Comparison of ENCODE assay signal across 26 mouse cellular contexts in the genomic region with DNA sequence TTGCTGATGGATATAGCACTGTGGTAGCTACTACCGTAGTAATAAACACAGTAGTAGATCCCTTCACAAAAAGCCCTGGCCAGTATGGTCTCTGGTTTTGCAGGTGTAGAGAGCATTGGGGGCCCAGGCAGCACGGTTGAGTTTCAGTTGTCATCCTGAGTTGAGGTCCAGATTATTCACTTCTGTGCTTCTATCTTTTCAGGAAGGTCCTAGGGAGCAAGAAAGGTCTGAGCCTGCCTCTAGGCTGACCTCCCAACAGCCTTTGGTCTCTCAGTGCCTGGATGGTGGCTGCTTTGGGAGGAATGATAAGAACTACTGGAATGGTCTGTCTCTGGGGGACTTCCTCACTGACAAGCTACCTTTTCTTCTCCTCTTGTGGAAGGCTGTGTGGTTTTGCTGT. TPM values are rescaled to one million over a fixed set of nuclear protein-coding genes. Genes with fewer than 3 reads are reported as not detected.
"Had no signal": no experiment of that assay in that cellular context is flagged by ENCODE, and none has a peak within 500 bp of the region (broad histone marks: within the 10 kb centered on the region; RNA-seq: fewer than 3 reads in every experiment).

No protein-coding gene starts in this region.

- H3K9me3 ChIP-seq: megakaryocyte, embryonic 14.5 days had no signal

- H3K27ac ChIP-seq: liver, embryonic 14.5 days; macrophage; midbrain, embryonic 13.5 days; midbrain, embryonic 15.5 days; neural tube, embryonic 12.5 days had no signal

- H3K4me1 ChIP-seq: megakaryocyte, embryonic 14.5 days; midbrain, embryonic 13.5 days; midbrain, embryonic 15.5 days; neural tube, embryonic 12.5 days had no signal

- H3K36me3 ChIP-seq: midbrain, embryonic 13.5 days; midbrain, embryonic 15.5 days; neural tube, embryonic 12.5 days had no signal

- H3K27me3 ChIP-seq: megakaryocyte, embryonic 14.5 days; midbrain, embryonic 13.5 days; midbrain, embryonic 15.5 days; neural tube, embryonic 12.5 days had no signal

- DNase-seq: lung, adult 18-20 months; lung, embryonic 14.5 days; lung, postnatal 10 days; right cerebral cortex, adult 18-20 months; right cerebral cortex, postnatal 25 days; right cerebral cortex, postnatal 4 days; spleen, adult 18-20 months; thymus, adult 18-20 months; thymus, postnatal 14 days; thymus, postnatal 36 days had no signal

- H3K4me3 ChIP-seq: megakaryocyte, embryonic 14.5 days; midbrain, embryonic 13.5 days; midbrain, embryonic 15.5 days; neural tube, embryonic 12.5 days had no signal

RNA-seq across cellular contexts. Expression of a gene that starts 7.2 kb away (rescaled TPM):
- total RNA-seq: megakaryocyte progenitor cell, adult 5-6 weeks; midbrain, postnatal 0 days had no signal
- polyA plus RNA-seq: liver, embryonic 14.5 days; liver, embryonic 16.5 days; lung, embryonic 14.5 days; lung, embryonic 16.5 days; macrophage; midbrain, embryonic 11.5 days; midbrain, embryonic 13.5 days; midbrain, embryonic 15.5 days; midbrain, postnatal 0 days; neural tube, embryonic 12.5 days; neural tube, embryonic 14.5 days; small intestine, adult 2 months; stomach, embryonic 14.5 days; stomach, embryonic 16.5 days; thymus, postnatal 0 days had no signal
